Mouse (Mus musculus) forebrain, embryonic 13.5 days (tissue): ENCODE measurements at regions not wholly inside any gene's neighbourhood (a gene's known extent, or its start where the extent isn't known, plus 50 kb on each side); places are given as distances from the start of the nearest gene placed in this dataset.

Source experiments
- ATAC-seq: fragments of 200-750 bp; cut with Nextera tagmentation; 2 replicates; pipeline ENCODE4 v1.8.0; 2017
- H3K27ac ChIP-seq: fragments of 300-500 bp; sonication (generic); 2 replicates; pipeline ENCODE4 v1.5.1; 2015; ENCODE audit warnings: inconsistent platforms, mild to moderate bottlenecking, moderate library complexity
- H3K27me3 ChIP-seq: fragments of 300-500 bp; sonication (generic); 2 replicates; pipeline ENCODE4 v1.6.1; 2015; ENCODE audit warnings: mild to moderate bottlenecking, inconsistent platforms
- H3K36me3 ChIP-seq: fragments of 300-500 bp; sonication (generic); 2 replicates; pipeline ENCODE4 v1.6.1; 2015; ENCODE audit warnings: mild to moderate bottlenecking, inconsistent platforms; ENCODE audit not compliant: poor library complexity, severe bottlenecking
- H3K4me1 ChIP-seq: fragments of 300-500 bp; sonication (generic); 2 replicates; pipeline ENCODE4 v1.6.1; 2015; ENCODE audit warnings: inconsistent platforms
- H3K4me2 ChIP-seq: fragments of 300-500 bp; sonication (generic); 2 replicates; pipeline ENCODE4 v1.6.1; 2015; ENCODE audit warnings: inconsistent platforms, mild to moderate bottlenecking, moderate library complexity
- H3K4me3 ChIP-seq: fragments of 300-500 bp; sonication (generic); 2 replicates; pipeline ENCODE4 v1.5.1; 2015; ENCODE audit warnings: mild to moderate bottlenecking, inconsistent platforms
- H3K9ac ChIP-seq: fragments of 300-500 bp; sonication (generic); 2 replicates; pipeline ENCODE4 v1.6.1; 2015; ENCODE audit warnings: mild to moderate bottlenecking, inconsistent platforms
- H3K9me3 ChIP-seq: fragments of 300-500 bp; sonication (generic); replicated peaks from 2 replicates; pipeline ENCODE4 v1.6.1; 2016; ENCODE audit warnings: inconsistent platforms
- WGBS: fragments of 180-500 bp; shearing (Covaris S2); methylation state at CpG from one replicate; pipeline ENCODE4 v1.1.7; 2015; 5-methylcytosine and 5-hydroxymethylcytosine counted together

DNA sequence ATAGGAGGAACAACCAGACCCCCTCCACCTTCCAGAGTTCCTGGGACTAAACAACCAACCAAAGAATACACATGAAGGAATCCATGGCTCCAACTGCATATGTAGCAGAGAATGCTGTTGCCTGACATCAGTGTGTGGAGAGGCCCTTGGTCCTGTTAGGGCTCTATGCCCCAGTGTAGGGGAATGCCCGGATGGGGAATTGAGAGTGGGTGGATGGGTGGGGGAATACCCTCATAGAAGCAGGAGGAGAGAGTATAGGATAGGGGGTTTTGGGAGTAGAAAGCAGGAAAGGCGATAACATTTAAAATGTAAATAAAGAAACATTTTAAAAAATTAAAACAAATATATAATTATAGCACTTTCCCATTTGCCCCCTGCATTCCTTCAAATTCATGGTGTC lies 995.0 kb downstream of the Tbl1xr1 start:
- Histone ChIP-seq H3K4me1 (no peaks in the 10 kb centered on the region), H3K27me3 (no peaks in the 10 kb centered on the region), H3K4me3 (no peak overlapping the region), H3K9ac (no peak overlapping the region), H3K36me3 (no peaks in the 10 kb centered on the region), H3K27ac (no peak overlapping the region), H3K9me3 (no peaks in the 10 kb centered on the region), H3K4me2 (no peak overlapping the region)
- no peak for ATAC-seq
- WGBS = 94% methylated on average over 2 of the region's 2 CpGs
